Mouse (Mus musculus): ENCODE results near the gene Ugt1a9.

- TF ChIP-seq CTCF (IDR thresholded peaks at IDR 0.05; ENCODE audit: low read depth, low read length) (no peak), GATA1 (IDR thresholded peaks at IDR 0.05; ENCODE audit: borderline replicate concordance, low read length) (no peak)
Measured at GRCm38 (mm10) chr1:88070495-88070894, at the start of gene Ugt1a9.
